Mouse (Mus musculus): Measurements from ENCODE around the gene Pigq. TPM values are rescaled to one million over a fixed set of nuclear protein-coding genes. Genes with fewer than 3 reads are reported as not detected.
A peak's percentile ranks its signal among the peaks of the same experiment; 100 is the strongest.

The Pigq gene
- polyA plus RNA-seq, 3 experiments from 2014 or later: 22.0 to 28.6 (median 27.4) TPM

DNA sequence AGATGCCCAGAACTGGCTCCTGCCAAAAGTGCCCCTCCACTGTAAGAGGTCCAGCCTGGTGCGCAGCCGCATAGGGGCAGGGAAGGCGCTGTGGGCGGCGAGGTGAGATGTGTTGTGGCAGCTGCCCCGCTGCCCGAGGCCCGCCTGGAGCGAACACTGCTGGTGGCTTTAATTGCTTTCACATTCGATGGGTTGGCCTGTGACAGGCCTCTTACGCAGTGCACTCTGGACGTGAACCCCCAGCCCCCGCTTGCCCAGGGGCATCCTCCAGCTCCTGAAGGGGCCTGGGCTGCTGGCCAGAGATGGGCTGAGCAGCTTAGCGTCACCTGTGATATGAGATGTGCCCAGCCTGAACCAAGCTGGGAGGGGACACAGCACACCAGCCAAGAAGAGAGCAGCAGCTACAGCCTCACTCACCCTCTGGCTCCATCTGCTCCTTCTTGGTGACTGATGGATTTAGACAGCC lies 12.9 kb upstream of the Pigq start:
- no peak for ATAC-seq

DNA sequence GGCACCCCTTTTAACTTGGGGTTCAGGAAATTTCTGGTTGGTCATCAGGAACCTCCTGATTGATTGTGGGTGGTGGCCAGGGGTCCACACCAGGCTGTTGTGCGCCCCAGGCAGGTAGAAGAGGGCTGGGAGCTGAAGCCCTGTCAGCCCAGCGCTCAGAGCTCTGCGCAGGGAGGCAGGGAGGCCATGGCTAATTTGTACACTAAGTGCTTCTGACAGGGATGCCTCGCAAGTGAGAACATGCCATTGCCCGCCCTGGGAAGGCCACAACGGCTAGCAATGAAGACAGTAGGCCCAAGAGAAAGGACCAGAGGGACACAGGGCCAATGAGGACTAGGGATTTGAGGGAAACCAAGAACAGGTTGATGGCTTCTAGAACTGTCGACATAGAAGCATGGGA lies 11.9 kb upstream of the Pigq start:
- ATAC-seq: no peak

DNA sequence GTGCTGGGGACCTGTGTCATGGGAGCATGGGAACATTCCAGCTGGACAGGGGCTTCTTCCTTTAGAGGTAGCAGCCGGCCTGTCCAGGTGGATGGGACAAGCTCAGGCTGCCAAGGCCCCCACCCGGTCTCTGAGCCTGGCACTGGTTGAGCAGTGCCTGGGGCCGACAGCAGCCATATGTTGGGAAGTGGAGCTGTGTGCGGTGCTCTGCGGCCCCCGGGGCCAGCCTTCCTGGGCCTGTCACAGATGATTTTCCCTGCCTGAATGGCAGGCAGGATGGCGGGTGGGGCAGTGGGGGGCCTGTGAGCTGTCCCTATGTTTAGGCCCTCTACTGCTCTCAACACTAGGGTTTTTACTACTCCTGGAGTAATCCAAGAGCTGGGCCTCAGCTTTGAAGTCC lies 11.5 kb upstream of the Pigq start:
- no peak for ATAC-seq

DNA sequence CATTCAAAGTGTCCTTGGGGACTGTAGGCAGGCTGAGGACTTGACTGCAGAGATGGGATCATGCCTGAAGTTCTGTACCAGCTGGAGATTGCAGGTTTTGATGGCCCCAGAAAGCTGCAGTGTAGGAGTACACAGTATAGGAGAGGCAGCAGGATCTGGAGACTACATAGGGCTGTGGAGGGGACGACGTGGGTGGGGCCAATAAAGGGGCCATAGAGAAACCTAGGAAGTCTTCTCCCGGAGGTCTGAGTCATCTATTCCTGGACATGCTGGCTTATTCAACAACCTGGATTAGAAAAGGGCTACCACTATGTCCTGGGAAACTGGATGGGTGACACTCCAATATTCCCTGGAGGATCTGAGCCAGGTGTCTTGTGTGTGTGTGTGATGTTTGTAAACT lies 11.0 kb upstream of the Pigq start:
- ATAC-seq: no peak

DNA sequence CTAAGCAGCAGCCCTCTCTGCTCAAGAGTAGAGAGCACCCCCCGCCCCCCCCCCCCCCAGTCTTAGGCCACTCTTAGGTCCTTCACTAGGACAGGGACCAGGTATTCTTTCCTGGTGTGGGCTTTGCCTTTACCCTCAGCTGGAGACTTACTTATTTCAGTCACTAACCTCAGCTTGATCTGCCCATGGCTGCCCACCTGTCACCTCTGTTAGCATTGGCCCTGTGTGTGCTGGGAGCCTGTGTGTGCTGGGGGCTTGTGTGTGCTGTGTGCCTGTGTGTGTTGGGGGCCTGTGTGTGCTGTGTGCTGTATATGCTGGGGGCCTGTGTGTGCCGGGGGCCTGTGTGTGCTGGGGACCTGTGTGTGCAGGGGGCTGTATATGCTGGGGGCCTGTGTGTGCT lies 9.9 kb upstream of the Pigq start:
- no peak for ATAC-seq

DNA sequence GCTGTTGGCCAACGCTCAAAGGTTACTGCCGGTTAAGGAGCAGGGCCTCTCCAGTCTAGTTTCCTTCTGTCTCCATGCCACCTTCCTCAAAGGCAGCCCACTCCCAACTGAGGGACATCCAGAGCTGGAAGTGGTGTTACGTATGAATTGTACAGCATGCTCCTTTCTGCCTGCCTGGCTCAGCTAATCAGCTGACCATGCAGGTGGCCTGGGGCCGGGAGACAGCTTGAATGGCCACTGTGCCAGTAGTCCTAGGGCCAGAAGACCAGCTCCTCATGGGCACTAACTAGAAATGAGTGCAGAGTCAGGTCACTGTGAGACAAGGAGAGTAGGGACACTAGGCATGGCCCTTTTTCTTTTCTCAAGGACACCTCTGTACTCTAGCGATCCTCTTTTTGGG lies 8.4 kb upstream of the Pigq start:
- no peak for ATAC-seq

DNA sequence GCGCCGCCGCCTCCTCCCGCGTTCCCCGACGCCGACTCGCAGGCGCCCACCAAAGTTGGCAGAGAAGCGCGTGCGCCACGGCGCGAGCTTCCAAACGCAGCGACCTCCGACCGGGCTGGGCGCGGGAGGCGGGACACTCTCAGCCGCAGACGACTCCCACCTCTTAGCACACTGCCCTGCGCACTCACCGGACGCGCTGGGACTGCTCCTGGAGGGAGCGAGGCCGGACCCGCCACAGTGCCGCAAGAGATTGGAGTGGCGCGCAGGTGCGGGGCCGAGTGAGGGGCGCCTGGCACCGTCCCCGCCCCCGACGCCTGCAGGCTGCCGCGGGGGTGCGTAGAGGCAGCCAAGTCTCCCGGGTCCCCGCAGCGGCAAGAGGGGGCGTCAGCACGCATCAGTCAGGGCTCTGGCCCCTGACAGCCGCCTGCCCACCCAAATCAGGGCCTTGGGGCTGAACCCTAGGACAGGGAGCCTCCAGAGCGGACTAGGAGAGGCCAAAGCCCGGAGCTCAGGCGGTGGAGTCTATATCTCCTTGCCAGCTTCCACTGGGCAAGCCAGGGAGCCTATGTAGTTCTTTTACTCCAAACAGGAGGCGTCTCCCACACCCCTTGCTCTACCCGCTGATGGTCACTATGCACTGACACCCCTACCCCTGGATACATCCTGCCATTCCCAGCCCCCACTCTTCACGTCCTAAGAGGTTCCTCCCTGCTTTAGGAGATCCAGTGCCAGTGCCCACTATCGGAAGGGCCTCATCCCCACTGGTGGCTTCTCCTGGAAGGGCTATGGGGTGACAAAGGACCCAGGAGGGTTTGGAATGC lies 7.3 kb upstream of the Pigq start, which contains the start of gene A930017K11Rik:
TSS of gene A930017K11Rik (minus strand) at position 763 of the 821 bp plus-strand sequence.
- ATAC-seq: no peak

DNA sequence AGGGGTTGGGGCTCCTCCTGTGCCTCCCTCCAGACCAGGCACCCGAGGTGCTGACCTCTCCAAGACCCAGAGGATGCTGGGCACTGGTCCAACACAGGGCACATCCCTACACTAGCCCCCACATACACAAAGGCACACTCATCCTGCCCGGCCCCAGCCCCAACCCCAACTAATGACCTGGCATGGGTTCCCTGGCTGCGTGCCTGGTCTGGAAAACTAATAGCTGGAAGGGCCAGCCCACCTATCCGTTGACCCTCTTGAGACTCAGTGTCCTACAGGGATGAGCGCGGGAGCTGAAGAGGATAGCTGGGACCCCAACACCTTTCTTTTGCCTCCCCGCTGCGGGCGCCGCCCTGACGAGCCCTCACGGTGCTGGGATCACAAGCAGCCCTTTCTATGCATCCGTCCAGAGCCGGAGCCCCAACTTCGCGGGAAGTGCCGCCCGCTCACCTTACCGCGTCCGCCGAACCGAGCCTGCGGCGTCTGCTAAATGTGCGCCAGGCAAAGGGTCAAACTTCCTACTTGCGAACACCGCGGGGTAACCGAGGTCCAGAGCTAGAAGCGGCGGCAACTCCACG lies 6.6 kb upstream of the Pigq start:
- ATAC-seq: no peak

DNA sequence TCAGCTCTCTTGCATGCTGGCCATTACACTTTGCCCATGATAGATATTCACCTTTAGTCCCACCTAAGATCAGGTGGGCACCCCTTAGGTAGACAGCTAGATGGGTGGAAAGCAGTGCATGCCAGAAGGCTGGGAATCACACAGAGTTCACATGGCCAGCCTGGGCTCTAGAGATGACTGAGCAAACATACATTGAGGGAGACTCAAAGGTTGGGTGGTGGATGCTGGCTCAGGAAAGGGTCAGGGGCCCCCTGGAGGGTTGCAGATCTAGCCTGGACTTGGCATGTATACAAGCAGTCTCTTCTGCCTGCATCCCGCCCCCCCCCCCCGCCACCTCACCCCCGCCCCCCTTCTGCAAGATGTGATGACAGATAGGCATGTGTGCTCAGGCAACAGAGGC lies 6.0 kb upstream of the Pigq start:
- no peak for ATAC-seq

DNA sequence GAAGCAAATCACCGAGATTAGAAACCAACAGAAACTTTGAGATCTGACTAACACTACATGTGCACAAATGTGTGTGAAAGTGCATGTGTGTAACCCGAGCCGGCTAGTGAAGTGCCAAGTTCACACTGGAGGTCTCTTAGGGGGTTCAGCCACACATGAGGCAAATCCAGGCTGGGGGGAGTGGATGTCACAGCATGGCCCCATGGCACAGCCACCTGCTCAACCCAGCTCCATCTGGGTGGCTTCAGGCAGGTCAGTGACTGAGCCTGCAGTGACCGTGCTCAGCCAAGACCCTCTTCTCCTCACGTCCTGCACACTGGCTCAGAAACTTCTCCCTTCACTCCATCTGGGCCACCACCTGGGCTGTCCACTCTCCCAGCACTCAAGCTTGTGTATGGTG lies 5.2 kb upstream of the Pigq start:
- no peak for ATAC-seq

DNA sequence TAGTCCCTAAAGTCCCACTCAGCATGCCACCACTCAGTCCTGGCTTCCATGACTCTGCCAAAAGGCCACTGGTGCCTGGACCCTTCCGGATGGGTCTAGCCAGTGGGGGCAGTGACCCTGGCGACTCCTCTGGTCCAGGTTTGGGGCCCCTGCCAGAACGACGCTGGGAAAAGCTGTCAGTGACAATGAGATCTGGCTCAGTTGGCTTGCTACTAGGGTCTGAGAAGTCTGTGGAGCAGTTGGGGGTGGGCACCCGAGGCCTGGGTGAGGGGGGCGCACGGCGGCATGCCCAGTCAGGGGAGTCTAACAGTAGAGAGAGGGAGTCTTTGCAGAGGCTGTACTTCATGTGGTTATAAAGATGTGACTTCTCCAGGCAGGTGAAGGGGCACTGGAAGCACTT lies 3.3 kb upstream of the Pigq start:
- no peak for ATAC-seq

DNA sequence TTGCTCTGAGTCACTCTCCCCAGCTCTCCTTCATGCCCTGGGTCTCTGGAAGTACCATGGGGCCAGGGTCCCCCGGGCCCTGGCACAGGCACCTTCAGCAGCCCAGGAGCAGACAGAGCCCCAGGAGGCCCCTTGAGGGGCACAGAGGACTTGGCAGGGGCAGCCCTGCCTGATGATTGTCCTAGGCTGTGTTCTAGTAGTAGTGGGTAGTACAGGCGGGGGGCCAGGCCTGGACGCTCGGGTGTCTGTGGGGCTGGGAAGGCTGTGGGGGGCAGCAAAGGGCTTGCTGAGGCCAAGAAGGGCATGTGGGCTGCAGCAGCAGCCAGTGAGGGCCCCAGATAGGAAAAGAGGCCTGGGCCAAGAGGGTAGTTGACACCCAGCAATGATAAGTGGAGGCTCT lies 2.8 kb upstream of the Pigq start:
- no peak for ATAC-seq

DNA sequence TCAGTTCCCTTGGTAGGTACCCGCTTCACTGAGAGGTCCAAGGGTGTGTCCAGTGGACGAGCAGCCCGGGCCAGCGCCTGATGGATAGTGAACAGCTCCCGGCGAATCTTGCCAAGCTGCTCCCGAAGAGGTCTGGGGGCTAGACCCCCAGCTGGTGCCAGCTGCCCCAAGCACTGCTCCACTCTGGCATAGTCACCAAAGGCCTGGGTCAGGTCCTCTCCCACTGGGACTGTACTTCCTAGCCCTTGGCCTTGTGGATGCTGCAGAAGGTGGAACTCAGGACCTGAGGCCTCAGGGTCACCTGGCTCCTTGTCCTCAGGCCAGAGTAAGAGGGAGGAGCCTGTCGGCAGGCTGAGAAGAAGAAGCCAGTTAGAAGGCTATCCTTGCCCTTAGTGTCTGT lies 2.2 kb upstream of the Pigq start:
- ATAC-seq: no peak

DNA sequence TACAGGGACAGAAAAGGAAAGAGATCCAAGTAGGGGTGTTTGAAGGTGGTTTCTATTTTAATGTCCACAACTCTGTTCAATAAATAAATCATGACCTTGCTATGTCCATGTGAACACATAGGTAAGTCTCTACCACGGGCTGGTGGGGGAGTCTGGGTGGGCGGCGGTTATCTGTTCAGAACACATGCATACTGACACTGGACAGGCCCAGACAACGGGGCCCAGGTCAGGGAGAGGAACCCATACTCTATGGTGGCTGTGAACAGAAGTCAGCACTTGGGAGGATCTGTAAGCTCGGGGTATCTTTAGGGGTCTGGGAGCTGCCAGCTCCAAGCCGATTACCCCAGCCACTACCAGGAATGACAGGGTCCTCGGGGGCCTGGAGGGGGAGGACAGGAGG lies 1.6 kb upstream of the Pigq start:
- ATAC-seq: no peak

DNA sequence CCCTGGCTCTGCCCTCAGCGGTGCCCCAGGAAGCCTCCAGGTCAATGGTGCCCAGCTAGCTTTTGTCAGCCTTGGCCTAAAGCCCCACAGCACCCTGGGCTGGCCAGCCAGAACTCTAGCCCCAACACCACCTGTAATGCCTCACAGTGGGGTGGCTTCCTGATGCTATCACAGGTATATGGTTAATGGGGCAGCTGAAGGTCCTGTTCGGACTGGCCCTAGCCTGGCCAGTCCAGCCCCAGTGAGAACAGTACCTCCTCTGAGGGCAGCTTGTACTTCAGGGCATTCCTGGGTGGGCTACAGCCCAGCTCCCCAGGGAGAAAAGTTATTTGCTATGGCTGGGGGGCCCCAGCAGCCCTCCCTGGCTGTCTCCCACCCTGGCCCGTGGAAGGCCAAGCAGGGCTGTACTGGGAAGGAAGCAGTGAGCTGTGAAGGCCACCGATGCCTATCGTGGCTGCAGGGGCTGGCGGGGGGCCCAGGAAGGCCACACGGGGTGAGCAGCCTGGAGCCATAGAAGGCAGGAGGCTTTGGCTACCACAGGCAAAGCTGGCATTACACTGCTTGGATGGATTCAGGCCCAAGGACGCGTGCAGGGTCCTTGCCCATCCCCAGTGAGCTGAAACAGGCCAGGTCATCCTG lies 900 bp upstream of the Pigq start:
- ATAC-seq: no peak

DNA sequence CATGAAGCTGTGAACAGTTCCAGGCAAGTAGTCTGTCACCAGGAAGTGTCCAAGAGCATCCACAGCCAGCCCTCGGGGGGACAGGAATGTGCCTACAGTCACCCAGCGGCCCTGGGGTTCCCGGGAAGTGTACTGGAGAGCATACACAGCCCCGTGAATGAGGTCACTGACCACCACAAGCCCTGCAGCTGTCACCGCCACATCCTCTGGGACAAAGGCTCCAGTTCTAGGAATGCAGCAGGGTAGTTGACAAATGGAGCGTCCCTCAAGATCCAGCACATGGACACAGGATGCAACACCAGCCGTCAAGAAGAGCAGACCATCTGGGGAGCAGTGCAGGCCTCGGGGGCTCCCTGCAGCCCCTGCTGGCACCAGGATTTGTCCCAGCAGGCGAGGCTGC lies 967 bp downstream of the Pigq start:
- no peak for ATAC-seq

DNA sequence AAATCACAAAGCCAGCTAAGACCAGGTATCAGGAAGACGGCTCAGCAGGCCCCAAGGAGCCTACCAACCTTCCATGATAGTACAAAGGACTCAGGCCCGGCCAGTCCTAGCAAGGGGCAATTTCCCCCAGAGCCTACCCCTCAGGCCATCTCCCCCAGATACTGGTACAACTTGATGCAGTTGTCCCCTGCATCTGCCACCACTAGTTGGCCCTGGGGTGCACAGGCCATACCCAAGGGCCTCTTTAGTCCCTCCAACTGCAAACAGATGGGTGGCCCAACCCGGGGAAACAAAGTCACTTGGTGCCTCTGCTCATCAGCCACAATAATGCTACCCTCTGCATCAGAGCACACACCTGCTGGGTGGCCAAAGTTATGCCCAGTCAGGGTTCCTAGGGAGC lies 1.5 kb downstream of the Pigq start:
- no peak for ATAC-seq

DNA sequence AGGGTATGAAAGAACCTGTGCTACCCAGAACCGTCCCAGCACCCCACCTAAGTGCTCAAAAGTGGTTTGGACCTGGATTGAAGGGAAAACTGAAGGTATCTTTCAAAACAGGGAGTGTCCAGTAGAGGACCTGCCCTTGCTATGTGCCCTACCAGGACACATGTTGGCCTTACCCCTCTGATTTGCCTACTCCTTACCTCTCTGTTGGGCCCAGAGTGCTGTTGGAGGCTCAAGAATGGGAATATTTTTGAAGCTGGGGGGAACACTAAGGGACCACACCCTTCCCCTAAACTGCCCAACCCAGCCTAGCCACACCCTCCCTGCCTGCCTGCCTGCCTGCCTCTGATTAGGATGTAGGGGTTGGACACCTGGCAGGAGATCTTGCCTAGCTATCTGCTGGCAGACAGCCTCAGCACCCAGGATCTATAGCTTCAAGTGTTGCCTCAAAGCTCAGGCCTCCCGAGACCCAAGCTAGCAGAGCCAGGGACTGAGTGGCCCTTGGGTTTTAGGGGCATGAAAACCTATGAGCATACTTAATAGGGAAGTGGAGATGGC lies 2.1 kb downstream of the Pigq start:
- ATAC-seq: no peak

DNA sequence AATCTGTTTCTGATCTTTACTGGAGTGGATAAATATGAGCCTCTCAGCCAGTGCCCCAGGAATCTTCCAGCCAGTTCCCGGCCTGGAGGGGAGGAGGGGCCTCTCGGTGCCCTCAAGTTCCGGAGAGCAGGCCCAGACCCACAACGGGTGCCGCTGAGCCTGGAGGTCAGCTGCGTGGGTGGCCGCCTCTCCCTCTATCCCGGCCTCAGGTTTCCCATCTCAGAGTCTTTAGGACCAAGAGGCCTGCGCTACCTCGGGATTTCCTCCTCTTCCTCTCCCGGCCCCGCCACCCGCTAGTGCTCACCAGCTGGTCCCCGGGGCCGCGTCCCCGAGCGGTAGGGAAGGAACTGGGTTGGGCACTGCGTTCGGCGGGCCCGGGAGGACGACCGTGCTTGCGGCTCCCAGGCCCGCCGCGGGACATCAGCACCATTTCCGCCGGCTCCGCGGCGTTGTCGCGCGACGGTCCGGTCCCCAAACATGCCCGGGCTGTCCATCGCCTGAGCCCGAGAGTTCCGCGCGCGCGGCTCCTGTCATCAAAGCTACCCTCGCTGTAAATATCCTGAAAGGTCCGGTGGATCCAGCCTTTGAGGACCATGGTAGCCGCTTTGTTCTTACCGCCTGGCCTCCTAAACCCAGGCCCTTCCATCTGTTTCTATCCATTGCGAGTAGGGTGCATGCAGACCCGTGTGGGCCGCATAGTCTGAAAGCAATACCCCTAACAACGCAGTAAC lies 3.1 kb downstream of the Pigq start:
- ATAC-seq: peak; percentile 58

DNA sequence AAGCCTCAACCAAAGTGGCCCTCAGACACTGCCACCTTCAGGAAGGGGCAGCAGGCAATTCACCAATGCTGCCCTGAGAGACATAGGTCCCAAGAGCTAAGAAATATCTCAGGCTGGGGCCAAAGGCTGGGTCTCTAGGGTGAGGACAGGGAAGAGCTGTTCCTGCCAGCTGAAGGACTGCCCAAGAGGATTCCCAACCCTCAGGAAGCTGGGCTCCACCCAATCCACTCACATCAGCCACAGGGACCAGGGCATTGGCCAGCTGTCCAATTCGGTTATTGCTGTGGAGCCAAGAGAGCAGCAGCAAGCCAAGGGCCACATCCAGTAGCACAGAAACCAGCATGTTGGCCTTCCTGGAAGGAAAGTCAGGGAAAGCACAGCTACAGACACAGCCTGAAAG lies 10.2 kb downstream of the Pigq start:
- no peak for ATAC-seq

DNA sequence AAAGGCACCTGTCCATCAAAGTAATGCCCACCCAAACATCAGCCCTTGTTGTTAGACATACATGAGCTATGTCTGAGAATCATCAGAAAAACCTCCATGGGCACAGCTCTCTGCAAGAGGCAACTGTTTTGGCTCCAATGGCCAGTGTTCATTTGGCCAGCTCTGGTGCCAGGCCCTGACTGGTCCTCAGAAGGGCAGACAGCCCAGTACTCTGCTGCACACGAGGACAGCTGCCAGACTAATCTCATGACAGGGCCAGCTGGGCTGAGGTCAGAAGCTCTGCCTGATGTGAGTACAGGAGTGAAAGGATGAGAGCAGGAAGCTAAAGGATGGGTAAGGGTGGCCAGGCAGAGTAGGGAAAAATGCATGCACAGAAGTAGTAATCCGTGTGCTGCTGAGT lies 19.4 kb downstream of the Pigq start:
- ATAC-seq: no peak

DNA sequence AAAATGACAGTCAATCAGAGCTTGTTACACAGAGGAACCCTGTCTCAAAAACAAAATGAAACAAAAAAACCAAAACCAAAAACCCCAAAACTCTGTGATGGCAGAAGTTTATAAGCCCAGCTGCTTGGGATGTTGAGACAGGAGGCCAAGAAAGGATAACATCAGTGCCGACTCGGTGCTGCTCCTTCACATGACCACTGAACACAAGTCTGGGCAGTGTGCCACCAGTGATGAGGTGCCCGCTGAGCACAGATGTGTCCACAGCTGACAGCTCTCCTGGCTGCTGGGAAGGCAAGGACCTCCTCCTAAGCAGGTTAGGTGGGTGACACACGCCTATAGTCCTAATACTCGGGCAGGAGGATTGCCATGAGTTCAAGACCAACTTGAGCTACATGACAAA lies 22.6 kb downstream of the Pigq start:
- no peak for ATAC-seq
